Mouse (Mus musculus): ENCODE results near the gene Gm28374.

- TF ChIP-seq JUN (IDR thresholded peaks at IDR 0.05; ENCODE audit: insufficient read depth, low read depth, low read length) = no peak
- TF ChIP-seq JUND (conservative IDR thresholded peaks at IDR 0.05; ENCODE audit: low read depth, low read length) = no peak
- TF ChIP-seq EP300 (IDR thresholded peaks at IDR 0.05; ENCODE audit: low read length) = no peak
- no peak for TF ChIP-seq ZNF384 (IDR thresholded peaks at IDR 0.05; ENCODE audit: low read depth, low read length)
- TF ChIP-seq USF2 (conservative IDR thresholded peaks at IDR 0.05; ENCODE audit: low read depth, low read length) = no peak
- peak; percentile 76; the same call in 1 of the 2 replicates for TF ChIP-seq TBP (conservative IDR thresholded peaks at IDR 0.05; ENCODE audit: low read depth, low read length)
- TF ChIP-seq KAT2A (IDR thresholded peaks at IDR 0.05; ENCODE audit: insufficient replicate concordance, low read length) = peak; percentile 72; the same call in 1 of the 2 replicates
- no peak for TF ChIP-seq CTCF (conservative IDR thresholded peaks at IDR 0.05 in 1 of 2, IDR thresholded peaks at IDR 0.05 in 1 of 2; ENCODE audit: low read depth in 2 of 2, low read length in 2 of 2)
- peak; percentile 71; the same call in 1 of the 2 replicates for TF ChIP-seq TCF12 (IDR thresholded peaks at IDR 0.05; ENCODE audit: low read depth, low read length)
- peak; percentile 86 for TF ChIP-seq POLR2A (IDR thresholded peaks at IDR 0.05; ENCODE audit: low read depth, low read length)
Measured at GRCm38 (mm10) chr19:6061021-6061533, 21.0 kb downstream of the Gm28374 start, which contains the start of gene Znhit2.

All from CH12.LX (cell line).